Mouse (Mus musculus) MEL (cell line): Measurements from ENCODE around the gene Kirrel3. TPM values are rescaled to one million over a fixed set of nuclear protein-coding genes. Genes with fewer than 3 reads are reported as not detected.

Source experiments
- DNase-seq: peaks from one replicate; pipeline ENCODE4 v3.0.0; 2011; ENCODE audit warnings: low read depth, low spot score
- H3K27ac ChIP-seq: 2 replicates; pipeline ENCODE4 v1.5.1; 2012; ENCODE audit warnings: low read depth, mild to moderate bottlenecking, control low read depth, low read length, moderate library complexity; ENCODE audit not compliant: control insufficient read depth
- H3K27me3 ChIP-seq, 2 experiments: fragments of 150-350 bp in 1 of 2; sonication (generic) in 1 of 2; 2 replicates each; pipeline ENCODE4 v1.6.1; 2012; ENCODE audit warnings: low read length in 2 of 2, mild to moderate bottlenecking in 2 of 2, improper control_type of control experiment in 1 of 2, moderate library complexity in 1 of 2; ENCODE audit not compliant: insufficient read depth in 2 of 2, control insufficient read depth in 1 of 2
- H3K36me3 ChIP-seq, 2 experiments: 2 replicates each; pipeline ENCODE4 v1.6.1; 2012 to 2014; ENCODE audit warnings: low read length in 2 of 2, improper control_type of control experiment in 1 of 2, inconsistent platforms in 1 of 2, mild to moderate bottlenecking in 1 of 2; ENCODE audit not compliant: insufficient read depth in 2 of 2, control insufficient read depth in 1 of 2
- H3K4me1 ChIP-seq, 2 experiments: fragments of 150-350 bp in 1 of 2; sonication (generic) in 1 of 2; 2 replicates each; pipeline ENCODE4 v1.6.1; 2012; ENCODE audit warnings: low read length in 2 of 2, improper control_type of control experiment in 1 of 2, mild to moderate bottlenecking in 1 of 2; ENCODE audit not compliant: insufficient read depth in 2 of 2, control insufficient read depth in 1 of 2
- H3K4me3 ChIP-seq, 2 experiments: fragments of 150-350 bp in 1 of 2; sonication (generic) in 1 of 2; 2 replicates each; pipeline ENCODE4 v1.5.1; 2012; ENCODE audit warnings: low read depth in 2 of 2, low read length in 2 of 2, mild to moderate bottlenecking in 2 of 2, moderate library complexity in 2 of 2, control low read depth in 1 of 2, improper control_type of control experiment in 1 of 2; ENCODE audit not compliant: control insufficient read depth in 1 of 2, insufficient read depth in 1 of 2
- H3K79me2 ChIP-seq: 2 replicates; pipeline ENCODE4 v1.6.1; 2012; ENCODE audit warnings: mild to moderate bottlenecking, low read length, moderate library complexity; ENCODE audit not compliant: control insufficient read depth, poor library complexity, insufficient read depth
- H3K9ac ChIP-seq: 2 replicates; pipeline ENCODE4 v1.6.1; 2012; ENCODE audit warnings: low read depth, mild to moderate bottlenecking, control low read depth, low read length, moderate library complexity; ENCODE audit not compliant: control insufficient read depth, poor library complexity, severe bottlenecking
- H3K9me3 ChIP-seq: fragments of 150-350 bp; sonication (generic); replicated peaks from 2 replicates; pipeline ENCODE4 v1.6.1; 2012; ENCODE audit warnings: mild to moderate bottlenecking, low read length, improper control_type of control experiment, moderate library complexity; ENCODE audit not compliant: insufficient read depth
- CHD1 ChIP-seq: IDR thresholded peaks from 2 replicates; pipeline ENCODE4 v1.6.1; 2012; ENCODE audit warnings: low read depth, mild to moderate bottlenecking, inconsistent platforms, low read length, improper control_type of control experiment
- CTCF ChIP-seq, 3 experiments: IDR thresholded peaks in 2 of 3; conservative IDR thresholded peaks in 1 of 3; 2 replicates each; pipeline ENCODE4 v1.5.1; 2011 to 2012; ENCODE audit warnings: low read length in 3 of 3, low read depth in 2 of 3, mild to moderate bottlenecking in 2 of 3, improper control_type of control experiment in 1 of 3, inconsistent platforms in 1 of 3, mixed read lengths in 1 of 3, moderate library complexity in 1 of 3; ENCODE audit not compliant: control insufficient read depth in 1 of 3, insufficient read depth in 1 of 3, poor library complexity in 1 of 3, severe bottlenecking in 1 of 3
- ELF1 ChIP-seq: IDR thresholded peaks from 2 replicates; pipeline ENCODE4 v1.6.1; 2014; ENCODE audit warnings: low read depth, mild to moderate bottlenecking, inconsistent platforms, low read length, improper control_type of control experiment, moderate library complexity
- ETS1 ChIP-seq: IDR thresholded peaks from 2 replicates; pipeline ENCODE4 v1.6.1; 2012; ENCODE audit warnings: low read depth, mild to moderate bottlenecking, inconsistent platforms, low read length, improper control_type of control experiment, moderate library complexity
- GATA1 ChIP-seq: IDR thresholded peaks from 2 replicates; pipeline ENCODE4 v1.6.1; 2011; ENCODE audit warnings: low read depth, low read length, improper control_type of control experiment
- KAT2A ChIP-seq: conservative IDR thresholded peaks from 2 replicates; pipeline ENCODE4 v1.6.1; 2012; ENCODE audit warnings: low read depth, low read length, improper control_type of control experiment, inconsistent platforms
- MXI1 ChIP-seq: IDR thresholded peaks from 2 replicates; pipeline ENCODE4 v1.6.1; 2011; ENCODE audit warnings: mild to moderate bottlenecking, low read depth, low read length, improper control_type of control experiment
- MYB ChIP-seq: IDR thresholded peaks from 2 replicates; pipeline ENCODE4 v1.6.1; 2011; ENCODE audit warnings: mild to moderate bottlenecking, low read depth, low read length, improper control_type of control experiment
- POLR2A ChIP-seq, 2 experiments: IDR thresholded peaks; 2 replicates each; pipeline ENCODE4 v1.6.1; 2011 to 2012; ENCODE audit warnings: low read length in 2 of 2, mild to moderate bottlenecking in 2 of 2, control low read depth in 1 of 2, improper control_type of control experiment in 1 of 2, low read depth in 1 of 2, moderate library complexity in 1 of 2; ENCODE audit not compliant: control insufficient read depth in 1 of 2, insufficient read depth in 1 of 2, poor library complexity in 1 of 2
- POLR2AphosphoS2 ChIP-seq: IDR thresholded peaks from 2 replicates; pipeline ENCODE4 v1.6.1; 2011; ENCODE audit warnings: low read length, improper control_type of control experiment
- POLR2AphosphoS5 ChIP-seq: IDR thresholded peaks from 2 replicates; pipeline ENCODE4 v1.6.1; 2012; ENCODE audit warnings: low read depth, borderline replicate concordance, mild to moderate bottlenecking, inconsistent platforms, low read length, moderate library complexity, mixed read lengths
- RAD21 ChIP-seq: IDR thresholded peaks from 2 replicates; pipeline ENCODE4 v1.6.1; 2011; ENCODE audit warnings: mild to moderate bottlenecking, low read depth, low read length, improper control_type of control experiment
- SIN3A ChIP-seq: IDR thresholded peaks from 2 replicates; pipeline ENCODE4 v1.6.1; 2012; ENCODE audit warnings: low read length, improper control_type of control experiment, inconsistent platforms
- TAL1 ChIP-seq: IDR thresholded peaks from 2 replicates; pipeline ENCODE4 v1.6.1; 2012; ENCODE audit warnings: mild to moderate bottlenecking, inconsistent platforms, low read length, moderate library complexity, mixed read lengths
- TBP ChIP-seq: IDR thresholded peaks from 2 replicates; pipeline ENCODE4 v1.8.0; 2011; ENCODE audit warnings: low read depth, low read length, improper control_type of control experiment
- TCF12 ChIP-seq: IDR thresholded peaks from 2 replicates; pipeline ENCODE4 v1.6.1; 2014; ENCODE audit warnings: low read depth, mild to moderate bottlenecking, inconsistent platforms, low read length, improper control_type of control experiment, moderate library complexity
- UBTF ChIP-seq: IDR thresholded peaks from 2 replicates; pipeline ENCODE4 v1.6.1; 2012; ENCODE audit warnings: low read depth, mild to moderate bottlenecking, inconsistent platforms, low read length, improper control_type of control experiment, moderate library complexity, borderline replicate concordance; ENCODE audit not compliant: insufficient read depth
- ZMIZ1 ChIP-seq: IDR thresholded peaks from 2 replicates; pipeline ENCODE4 v1.6.1; 2012; ENCODE audit warnings: low read depth, mild to moderate bottlenecking, inconsistent platforms, low read length, improper control_type of control experiment, moderate library complexity
- polyA plus RNA-seq, 2 experiments: library from polyadenylated mRNA; stranded (reverse) in 1 of 2; unstranded in 1 of 2; fragments of >175 nt in 1 of 2; fragments of >200 nt in 1 of 2; gene quantifications; 2 replicates each; pipeline versions ENCODE4 v1.2.1 to v1.2.4; 2012; ENCODE audit warnings: low replicate concordance in 2 of 2, low read depth in 1 of 2; ENCODE audit not compliant: insufficient read length in 2 of 2, insufficient read depth in 1 of 2, missing spikeins in 1 of 2
- total RNA-seq: library from RNA; depleted of rRNA; stranded (reverse); fragments of 300-350 nt; gene quantifications from 2 replicates; pipeline ENCODE4 v1.2.3, GENCODE M21; 2012

Kirrel3 gene
- total and polyA plus RNA-seq, 3 experiments = 0.06 TPM; not detected in 2

- no peak overlapping the region for H3K27ac ChIP-seq
- H3K4me3 ChIP-seq = no peak overlapping the region
- H3K4me1 ChIP-seq = peaks cover 0 to 9% of the 10 kb centered on the region in 2 experiments; a peak in 1 of 4 replicates
- H3K36me3 ChIP-seq = no peaks in the 10 kb centered on the region
- DNase-seq = no peak
- H3K79me2 ChIP-seq = no peaks in the 10 kb centered on the region
- H3K9ac ChIP-seq = no peak overlapping the region
- H3K27me3 ChIP-seq = no peaks in the 10 kb centered on the region
- no peaks in the 10 kb centered on the region for H3K9me3 ChIP-seq
- TF ChIP-seq CTCF (IDR thresholded peaks at IDR 0.05 in 2 of 3, conservative IDR thresholded peaks at IDR 0.05 in 1 of 3; ENCODE audit: control insufficient read depth in 1 of 3, insufficient read depth in 1 of 3, low read depth in 2 of 3, low read length in 3 of 3, poor library complexity in 1 of 3, severe bottlenecking in 1 of 3) = peak in 1 of 3 experiments; percentile 8; a peak in 1 of 6 replicates
- no peak for TF ChIP-seq POLR2A (IDR thresholded peaks at IDR 0.05; ENCODE audit: control insufficient read depth in 1 of 2, insufficient read depth in 1 of 2, low read depth in 1 of 2, low read length in 2 of 2, poor library complexity in 1 of 2)
- no peak for TF ChIP-seq POLR2AphosphoS5
- no peak for TF ChIP-seq POLR2AphosphoS2
- TF ChIP-seq RAD21 = peak; percentile 22
Measured at GRCm38 (mm10) chr9:35030823-35031222, 545.1 kb downstream of the Kirrel3 start.

GRCm38 (mm10) chr9:35032457-35032856 is 546.8 kb downstream of the Kirrel3 start:
- no peaks in the 10 kb centered on the region for H3K27me3 ChIP-seq
- no peak overlapping the region for H3K9ac ChIP-seq
- no peak for DNase-seq
- H3K36me3 ChIP-seq = no peaks in the 10 kb centered on the region
- H3K27ac ChIP-seq = no peak overlapping the region
- TF ChIP-seq ETS1 (no peak), TAL1 (no peak), ELF1 (no peak), TCF12 (no peak), MYB (no peak), SIN3A (no peak), POLR2AphosphoS5 (no peak), TBP (no peak), CHD1 (no peak), GATA1 (no peak), RAD21 (no peak), UBTF (no peak), MXI1 (no peak), ZMIZ1 (no peak), KAT2A (no peak)
- TF ChIP-seq, all 39 proteins: peak for 0
- no peaks in the 10 kb centered on the region for H3K9me3 ChIP-seq
- H3K4me1 ChIP-seq = peaks cover 0 to 9% of the 10 kb centered on the region in 2 experiments; a peak in 1 of 4 replicates
- no peaks in the 10 kb centered on the region for H3K79me2 ChIP-seq
- H3K4me3 ChIP-seq = no peak overlapping the region
